Mouse (Mus musculus) liver, embryonic 11.5 days (tissue): ENCODE measurements at regions not wholly inside any gene's neighbourhood (a gene's known extent, or its start where the extent isn't known, plus 50 kb on each side); places are given as distances from the start of the nearest gene placed in this dataset.
A peak's percentile ranks its signal among the peaks of the same experiment; 100 is the strongest.

ENCODE experiments used
- ATAC-seq: fragments of 200-750 bp; cut with Nextera tagmentation; replicated peaks from 2 replicates; pipeline ENCODE4 v1.8.0; 2017; ENCODE audit warnings: moderate number of reproducible peaks, mild to moderate bottlenecking, moderate TSS enrichment, moderate library complexity; ENCODE audit not compliant: low FRiP score
- DNase-seq: peaks from one replicate; pipeline ENCODE4 v3.0.0-alpha.2; 2017; ENCODE audit warnings: low spot score
- H3K27ac ChIP-seq: fragments of 300-500 bp; sonication (generic); 2 replicates; pipeline ENCODE4 v1.5.1; 2014; ENCODE audit warnings: mild to moderate bottlenecking, low read depth, low read length, control low read depth
- H3K27me3 ChIP-seq: fragments of 300-500 bp; sonication (generic); replicated peaks from 2 replicates; pipeline ENCODE4 v1.6.1; 2014; ENCODE audit warnings: low read length, mixed read lengths; ENCODE audit not compliant: control insufficient read depth, insufficient read depth
- H3K36me3 ChIP-seq: fragments of 300-500 bp; sonication (generic); 2 replicates; pipeline ENCODE4 v1.6.1; 2014; ENCODE audit warnings: mild to moderate bottlenecking, low read length, moderate library complexity, mixed read lengths; ENCODE audit not compliant: control insufficient read depth, insufficient read depth
- H3K4me1 ChIP-seq: fragments of 300-500 bp; sonication (generic); replicated peaks from 2 replicates; pipeline ENCODE4 v1.6.1; 2014; ENCODE audit warnings: low read length, mixed read lengths; ENCODE audit not compliant: control insufficient read depth, insufficient read depth
- H3K4me2 ChIP-seq: fragments of 300-500 bp; sonication (generic); 2 replicates; pipeline ENCODE4 v1.6.1; 2014; ENCODE audit warnings: mild to moderate bottlenecking, control low read depth, moderate library complexity
- H3K4me3 ChIP-seq: fragments of 300-500 bp; sonication (generic); 2 replicates; pipeline ENCODE4 v1.5.1; 2014; ENCODE audit warnings: low read depth, low read length, control low read depth
- H3K9ac ChIP-seq: fragments of 300-500 bp; sonication (generic); 2 replicates; pipeline ENCODE4 v1.6.1; 2014; ENCODE audit warnings: low read depth, low read length, control low read depth
- H3K9me3 ChIP-seq: fragments of 300-500 bp; sonication (generic); 2 replicates; pipeline ENCODE4 v1.6.1; 2016; ENCODE audit warnings: low read length, inconsistent platforms, mixed read lengths; ENCODE audit not compliant: control insufficient read depth
- WGBS: fragments of 180-500 bp; shearing (Covaris S2); extraction: QIAGEN DNeasy Blood & Tissue Kit; methylation state at CpG from one replicate; pipeline ENCODE4 v1.1.7; 2014; 5-methylcytosine and 5-hydroxymethylcytosine counted together

DNA sequence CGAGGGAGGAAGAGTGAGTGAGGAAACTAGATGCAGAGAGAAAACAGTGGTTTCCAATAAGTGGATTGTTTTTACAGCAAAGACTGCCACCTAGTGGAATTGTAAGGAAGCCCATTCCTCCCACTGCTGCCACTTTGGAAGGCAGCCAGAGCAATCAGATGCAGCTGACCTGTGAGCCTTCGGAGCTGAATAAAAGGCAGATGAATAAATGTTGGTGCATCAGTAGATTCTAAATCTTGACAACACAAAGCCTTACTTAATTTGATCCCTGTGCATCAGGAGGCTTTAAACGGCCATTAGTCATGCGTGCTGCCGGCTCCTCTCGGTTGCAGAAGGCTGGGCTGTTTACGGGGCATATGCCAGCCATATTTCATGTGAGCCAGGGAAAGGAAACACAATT lies 128.2 kb upstream of the Aco1 start:
- WGBS: 64% methylated on average over 7 of the region's 7 CpGs
- Histone ChIP-seq H3K9me3 (no peaks in the 10 kb centered on the region), H3K4me1 (no peaks in the 10 kb centered on the region), H3K4me2 (no peak overlapping the region), H3K4me3 (no peak overlapping the region), H3K27me3 (no peaks in the 10 kb centered on the region), H3K27ac (no peak overlapping the region), H3K36me3 (no peaks in the 10 kb centered on the region), H3K9ac (no peak overlapping the region)
- ATAC-seq (no peak), DNase-seq (no peak)

DNA sequence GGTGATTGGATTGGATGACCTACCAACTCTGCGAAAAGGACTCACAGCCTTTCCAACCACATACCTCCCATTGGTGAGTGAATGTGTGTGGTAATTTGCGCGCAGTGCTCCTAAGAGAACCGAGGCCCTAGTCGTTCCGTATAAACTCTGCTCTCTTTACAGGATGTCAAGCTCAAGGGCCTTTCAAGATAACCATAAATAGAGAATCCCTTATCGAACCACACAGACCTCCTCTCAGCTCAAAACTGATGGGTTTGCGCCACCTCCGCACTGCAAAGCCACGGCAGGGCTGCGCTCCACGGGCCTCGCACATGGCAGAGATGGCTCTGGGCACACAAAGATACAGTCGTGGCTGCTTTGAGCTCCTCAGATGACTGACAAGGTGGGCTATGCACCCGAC lies 126.0 kb upstream of the Aco1 start:
- 65% methylated on average over 15 of the region's 15 CpGs for whole genome bisulfite sequencing
- H3K27me3 ChIP-seq: no peaks in the 10 kb centered on the region

GRCm38 (mm10) chr4:40018208-40018607 lies 124.7 kb upstream of the Aco1 start:
- Histone ChIP-seq H3K9ac (no peak overlapping the region), H3K36me3 (no peaks in the 10 kb centered on the region), H3K27ac (no peak overlapping the region), H3K4me1 (no peaks in the 10 kb centered on the region), H3K4me3 (no peak overlapping the region), H3K4me2 (no peak overlapping the region), H3K9me3 (no peaks in the 10 kb centered on the region), H3K27me3 (no peaks in the 10 kb centered on the region)
- ATAC-seq (no peak), DNase-seq (no peak)
- 77% methylated on average over 4 of the region's 4 CpGs for WGBS

More for the DNA sequence above, 126.0 kb upstream of the Aco1 start:
- H3K4me2 ChIP-seq: no peak overlapping the region
- peak; percentile 62 for ATAC-seq
- H3K9ac ChIP-seq: no peak overlapping the region
- no peaks in the 10 kb centered on the region for H3K9me3 ChIP-seq
- H3K4me1 ChIP-seq: no peaks in the 10 kb centered on the region
- H3K27ac ChIP-seq: no peak overlapping the region
- DNase-seq: no peak
- H3K4me3 ChIP-seq: no peak overlapping the region
- no peaks in the 10 kb centered on the region for H3K36me3 ChIP-seq

DNA sequence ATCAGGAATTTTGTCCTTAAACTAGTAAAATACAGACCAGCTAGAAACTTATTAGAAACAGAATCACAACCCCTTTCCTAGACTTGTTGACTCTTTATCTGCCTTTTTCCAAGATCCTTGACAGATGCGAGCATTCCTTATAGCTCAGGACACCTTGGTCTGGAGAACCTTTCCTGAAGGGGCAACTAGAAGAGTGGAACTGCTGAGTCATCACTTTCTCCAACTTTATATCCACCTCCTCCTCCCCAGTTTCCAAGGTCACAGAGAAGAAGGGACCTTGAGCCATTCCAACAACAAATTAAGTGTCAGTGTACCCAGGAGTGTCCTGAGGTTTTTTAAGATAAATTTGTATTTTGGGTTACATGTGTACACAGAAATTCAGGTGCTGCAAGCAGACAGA lies 111.5 kb upstream of the Aco1 start:
- no peaks in the 10 kb centered on the region for H3K36me3 ChIP-seq
- ATAC-seq (no peak), DNase-seq (no peak)
- H3K4me3 ChIP-seq: no peak overlapping the region
- no peaks in the 10 kb centered on the region for H3K9me3 ChIP-seq
- H3K27me3 ChIP-seq: no peaks in the 10 kb centered on the region
- no peak overlapping the region for H3K4me2 ChIP-seq
- no peak overlapping the region for H3K9ac ChIP-seq
- WGBS: 88% methylated on average over 1 of the region's 1 CpGs
- H3K27ac ChIP-seq: no peak overlapping the region
- no peaks in the 10 kb centered on the region for H3K4me1 ChIP-seq

- no peak for ATAC-seq
- no peak overlapping the region for H3K27ac ChIP-seq
- no peak for DNase-seq
- no peaks in the 10 kb centered on the region for H3K4me1 ChIP-seq
- no peak overlapping the region for H3K4me2 ChIP-seq
- H3K4me3 ChIP-seq: no peak overlapping the region
- no peak overlapping the region for H3K9ac ChIP-seq
- H3K27me3 ChIP-seq: no peaks in the 10 kb centered on the region
- H3K36me3 ChIP-seq: no peaks in the 10 kb centered on the region
- 89% methylated on average over 10 of the region's 10 CpGs for WGBS
- no peaks in the 10 kb centered on the region for H3K9me3 ChIP-seq
These were observed 95.0 kb upstream of the Aco1 start for GRCm38 (mm10) chr4:40047846-40048245.

GRCm38 (mm10) chr4:40049086-40049485 lies 93.8 kb upstream of the Aco1 start:
- H3K9me3 ChIP-seq: no peaks in the 10 kb centered on the region
- no peak overlapping the region for H3K4me2 ChIP-seq
- no peak for ATAC-seq
- DNase-seq: no peak
- H3K4me1 ChIP-seq: no peaks in the 10 kb centered on the region
- H3K27me3 ChIP-seq: no peaks in the 10 kb centered on the region
- no peak overlapping the region for H3K9ac ChIP-seq
- no peak overlapping the region for H3K27ac ChIP-seq
- no peaks in the 10 kb centered on the region for H3K36me3 ChIP-seq
- H3K4me3 ChIP-seq: no peak overlapping the region
- WGBS: 79% methylated on average over 6 of the region's 6 CpGs

DNA sequence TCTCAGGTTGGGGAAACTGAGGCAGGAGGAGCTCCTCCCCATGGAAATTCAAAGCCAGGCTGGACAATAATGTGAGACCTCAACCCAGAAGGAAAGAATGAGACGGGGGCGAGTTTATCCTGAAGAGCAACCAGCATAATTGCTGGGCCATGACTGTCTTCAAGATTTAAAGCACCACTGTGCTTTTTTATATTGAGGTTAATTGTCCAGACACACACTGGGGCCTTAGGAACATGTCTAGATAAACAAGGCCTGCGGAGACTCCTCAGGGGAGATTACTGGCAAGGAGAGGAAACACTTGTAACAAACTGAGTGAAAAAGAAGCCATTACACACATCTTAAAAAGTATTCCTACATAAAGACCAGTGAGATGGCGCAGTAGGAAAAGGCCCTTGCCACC lies 91.0 kb upstream of the Aco1 start:
- Histone ChIP-seq H3K4me2 (no peak overlapping the region), H3K36me3 (no peaks in the 10 kb centered on the region), H3K9me3 (no peaks in the 10 kb centered on the region), H3K27ac (no peak overlapping the region), H3K4me1 (no peaks in the 10 kb centered on the region), H3K9ac (no peak overlapping the region), H3K4me3 (no peak overlapping the region), H3K27me3 (no peaks in the 10 kb centered on the region)
- WGBS: 82% methylated on average over 4 of the region's 4 CpGs
- no peak for ATAC-seq
- no peak for DNase-seq

DNA sequence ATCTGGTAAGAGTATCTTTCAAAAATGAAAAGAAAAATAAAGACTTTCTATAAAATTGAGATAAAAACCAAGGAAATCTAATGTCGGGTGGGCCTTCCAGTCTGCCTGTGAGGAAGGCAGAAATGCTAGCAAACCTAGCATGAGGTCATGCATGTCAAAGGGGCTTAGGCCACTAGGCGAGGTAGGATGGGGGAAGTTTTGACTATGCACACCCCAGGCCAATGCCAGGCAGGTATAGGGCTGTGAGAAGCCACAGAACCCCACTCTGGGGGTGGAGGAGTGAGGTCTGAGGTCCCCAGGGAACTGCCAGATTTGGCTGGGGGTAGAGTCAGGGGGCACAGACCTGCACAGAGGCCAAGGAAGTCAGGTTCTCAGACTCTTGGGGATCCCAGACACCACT lies 89.5 kb upstream of the Aco1 start:
- ATAC-seq: no peak
- H3K4me1 ChIP-seq: no peaks in the 10 kb centered on the region
- 73% methylated on average over 2 of the region's 2 CpGs for WGBS
- no peak overlapping the region for H3K4me2 ChIP-seq
- no peak overlapping the region for H3K27ac ChIP-seq
- H3K9ac ChIP-seq: no peak overlapping the region
- H3K9me3 ChIP-seq: no peaks in the 10 kb centered on the region
- no peak for DNase-seq
- H3K36me3 ChIP-seq: no peaks in the 10 kb centered on the region
- H3K27me3 ChIP-seq: no peaks in the 10 kb centered on the region
- no peak overlapping the region for H3K4me3 ChIP-seq

- H3K36me3 ChIP-seq: no peaks in the 10 kb centered on the region
- H3K9me3 ChIP-seq: no peaks in the 10 kb centered on the region
- no peak overlapping the region for H3K27ac ChIP-seq
- WGBS: 81% methylated on average over 3 of the region's 3 CpGs
- no peak for DNase-seq
- no peak for ATAC-seq
- no peaks in the 10 kb centered on the region for H3K27me3 ChIP-seq
- H3K9ac ChIP-seq: no peak overlapping the region
- H3K4me1 ChIP-seq: no peaks in the 10 kb centered on the region
- no peak overlapping the region for H3K4me2 ChIP-seq
- H3K4me3 ChIP-seq: no peak overlapping the region
These were observed 79.0 kb upstream of the Aco1 start for GRCm38 (mm10) chr4:40063751-40064456.
